Mouse (Mus musculus): ENCODE results near the gene Rab11fip4.

GRCm38 (mm10) chr11:79716453-79716749 lies 125.4 kb downstream of the Rab11fip4 start:
- TF ChIP-seq CTCF (IDR thresholded peaks at IDR 0.05; ENCODE audit: borderline replicate concordance, insufficient read depth, low read depth, low read length) (no peak), POLR2A (IDR thresholded peaks at IDR 0.05; ENCODE audit: borderline replicate concordance, insufficient read depth, low read length) (no peak)
